Mouse (Mus musculus): ENCODE data around the gene Chst3.
"Not testable (repeated sequence)": the region's sequence is repeated elsewhere in the genome, so short reads cannot be mapped to it uniquely, and the experiment has no call there.

Chst3 gene

DNA sequence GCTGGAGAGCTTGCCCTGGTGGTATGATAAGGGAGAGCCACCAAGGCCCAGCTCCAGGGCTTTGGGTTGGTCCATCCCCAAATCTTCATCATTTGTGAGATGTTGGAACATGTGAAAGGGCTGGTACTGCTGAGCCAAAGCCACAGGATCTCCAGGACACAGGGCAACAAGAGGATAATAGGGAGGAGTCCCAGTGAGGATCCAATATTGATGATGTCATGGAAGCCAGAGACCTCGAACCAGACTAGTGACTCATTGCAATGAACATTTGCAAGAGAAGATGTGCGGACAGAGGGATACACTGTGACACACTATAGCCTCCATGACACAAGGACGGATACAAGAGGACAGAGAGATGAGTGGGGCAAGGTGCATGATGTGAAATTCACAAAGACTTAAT, 60.9 kb downstream of the Chst3 start:
- DNase-seq (ENCODE audit: low spot score) = no peak

DNA sequence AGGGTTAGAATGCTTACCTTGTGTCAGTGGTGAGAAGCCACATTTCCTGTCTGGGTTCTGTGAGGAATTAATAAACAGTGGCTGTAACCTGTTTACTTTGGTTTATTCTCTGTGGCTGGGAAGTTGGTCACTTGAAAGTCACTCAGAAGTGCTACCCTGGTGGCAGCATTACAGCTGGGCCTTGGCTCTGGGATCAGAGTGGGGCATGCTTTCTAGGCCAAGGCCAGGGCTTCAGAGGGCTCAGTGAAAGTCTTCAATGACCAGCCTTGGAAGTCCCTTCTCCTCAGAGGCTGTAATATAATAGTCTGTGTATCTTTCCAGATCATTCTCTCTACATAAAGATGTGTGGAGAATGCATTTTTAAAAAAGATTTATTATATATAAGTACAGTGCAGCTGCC, 63.0 kb downstream of the Chst3 start:
- DNase-seq (ENCODE audit: low spot score) = no peak

DNA sequence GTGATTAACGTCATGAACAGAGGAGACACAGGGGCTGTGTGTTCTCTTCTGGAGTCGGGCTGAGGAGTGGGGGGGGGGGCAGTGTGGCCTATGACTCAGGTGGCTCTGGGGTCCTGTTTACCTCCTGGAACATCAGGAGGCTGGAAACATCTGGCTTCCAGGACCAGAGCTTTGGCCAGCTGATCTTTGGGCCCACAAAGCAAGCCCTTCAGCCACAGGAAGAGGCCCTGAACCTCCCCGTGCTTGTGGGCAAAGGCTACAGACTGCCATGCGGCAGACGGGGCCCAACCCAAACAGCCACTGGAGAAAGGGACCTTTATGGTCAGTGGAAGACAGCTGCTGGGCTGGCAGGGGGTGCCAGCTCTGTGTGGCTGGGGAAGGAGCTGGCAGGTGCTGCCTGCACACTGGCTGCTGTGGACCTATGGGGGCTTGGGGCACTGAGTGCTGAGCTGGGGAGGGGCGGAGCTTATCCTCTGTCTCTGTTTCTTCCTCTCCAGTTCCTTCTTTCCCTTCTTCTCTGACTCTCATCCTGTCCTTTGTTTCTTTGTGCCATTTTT, 67.9 kb downstream of the Chst3 start:
- no peak for DNase-seq (ENCODE audit: low spot score)

DNA sequence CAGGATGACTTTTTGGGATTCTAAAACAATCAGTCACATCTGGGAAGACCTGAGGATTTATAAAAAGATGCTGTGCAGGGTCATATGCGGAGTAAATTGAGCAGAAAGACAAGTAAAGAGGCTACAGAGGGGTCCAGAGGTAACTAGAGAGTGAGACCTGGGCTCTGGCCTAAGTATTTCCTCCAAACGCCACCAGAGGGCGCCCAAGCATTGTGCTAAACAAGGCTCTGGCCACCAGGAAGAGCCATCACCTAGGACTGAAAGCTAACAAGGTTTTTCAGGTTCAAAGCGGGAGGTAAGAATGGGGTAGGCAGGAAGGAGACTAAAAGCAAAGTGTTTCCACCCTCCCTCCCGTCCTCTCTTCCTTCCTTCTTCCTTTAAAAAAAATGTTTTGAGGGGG, 71.0 kb downstream of the Chst3 start:
- peak; percentile 39 for DNase-seq (ENCODE audit: low spot score)

DNA sequence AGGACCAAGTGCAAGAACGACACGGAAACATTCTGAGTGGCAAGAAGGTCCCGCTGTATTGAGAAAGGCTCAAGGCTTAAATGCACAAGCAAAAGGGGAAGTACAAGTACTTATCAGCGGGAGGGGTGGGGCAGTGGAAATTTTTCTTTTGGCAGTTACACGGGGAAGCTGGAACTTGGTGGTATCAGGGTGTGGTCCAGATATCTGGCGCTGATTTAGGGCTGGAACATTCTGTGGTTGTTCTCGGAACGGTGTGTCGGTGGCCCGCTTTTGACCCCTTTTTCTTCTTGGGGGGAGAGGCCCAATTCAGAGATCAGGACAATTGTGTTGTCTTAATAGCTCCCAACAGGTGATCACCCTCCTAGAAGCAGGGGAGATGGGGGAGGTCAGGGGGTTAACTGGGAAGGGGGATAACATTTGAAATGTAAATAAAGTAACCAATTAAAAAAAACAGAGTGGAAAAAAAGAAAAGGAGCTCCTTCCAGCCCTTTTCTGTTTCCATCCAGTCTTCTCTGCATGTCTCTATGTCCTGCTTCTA, 71.5 kb downstream of the Chst3 start:
- DNase-seq (ENCODE audit: low spot score) = not testable (repeated sequence)

DNA sequence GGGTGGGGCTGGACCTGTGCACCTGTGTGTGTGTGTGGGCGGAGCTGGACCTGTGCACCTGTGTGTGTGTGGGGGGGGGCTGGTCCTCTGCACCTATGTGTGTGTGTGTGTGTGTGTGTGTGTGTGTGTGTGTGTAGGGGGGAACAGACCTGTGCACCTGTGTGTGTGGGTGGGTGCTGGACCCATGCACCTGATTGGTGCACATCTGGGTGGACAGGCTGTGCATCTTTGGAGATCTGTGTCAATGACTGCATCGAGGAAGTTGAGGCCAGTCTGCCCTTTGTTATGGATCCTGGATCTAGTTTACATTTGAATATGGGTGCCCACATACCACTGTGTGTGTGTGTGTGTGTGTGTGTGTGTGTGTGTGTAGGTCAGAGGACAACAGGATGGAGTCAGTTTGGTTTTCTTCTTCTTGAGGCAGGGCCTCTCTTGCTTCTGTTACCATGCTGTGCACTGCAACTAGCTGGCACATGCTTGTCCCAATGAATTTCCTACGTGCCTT, 77.4 kb downstream of the Chst3 start:
- no peak for DNase-seq (ENCODE audit: low spot score)

DNA sequence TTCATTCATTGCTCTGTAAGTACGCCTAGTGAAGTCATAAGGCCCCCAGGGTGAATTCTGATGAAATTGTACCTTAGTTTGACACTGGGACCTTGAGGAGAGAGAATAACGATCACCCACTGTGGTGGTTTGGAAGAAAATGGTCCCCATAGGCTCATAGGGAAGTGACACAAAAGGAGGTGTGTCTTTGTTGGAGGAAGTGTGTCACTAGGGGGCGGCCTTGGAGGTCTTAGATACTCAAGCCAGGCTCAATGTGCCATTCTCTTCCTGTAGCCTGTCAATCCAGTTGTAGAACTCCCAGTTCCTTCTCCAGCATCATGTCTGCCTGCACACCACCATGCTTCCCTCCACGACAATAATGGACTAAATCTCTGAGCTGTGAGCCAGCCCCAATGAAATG, 78.3 kb downstream of the Chst3 start:
- DNase-seq (ENCODE audit: low spot score) = no peak

DNA sequence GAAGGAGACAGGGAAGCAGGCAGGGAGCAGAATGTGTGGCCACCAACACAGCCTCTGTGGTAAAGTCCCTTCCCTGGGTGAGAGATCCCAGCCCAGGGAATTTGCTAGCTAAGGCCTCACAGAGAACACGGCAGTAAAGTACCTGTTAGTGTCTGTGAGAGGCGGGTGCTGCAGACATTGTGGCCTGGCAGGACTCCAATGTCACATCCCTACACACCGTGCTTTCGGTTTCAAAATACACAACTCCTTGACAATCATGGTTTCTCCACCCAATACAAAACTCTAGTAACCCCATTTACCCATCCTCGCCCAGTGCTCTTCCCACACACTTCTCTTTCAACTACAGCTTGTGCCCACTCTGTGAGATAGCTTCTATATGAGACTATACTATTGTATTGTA, 80.4 kb downstream of the Chst3 start:
- no peak for DNase-seq (ENCODE audit: low spot score)

DNA sequence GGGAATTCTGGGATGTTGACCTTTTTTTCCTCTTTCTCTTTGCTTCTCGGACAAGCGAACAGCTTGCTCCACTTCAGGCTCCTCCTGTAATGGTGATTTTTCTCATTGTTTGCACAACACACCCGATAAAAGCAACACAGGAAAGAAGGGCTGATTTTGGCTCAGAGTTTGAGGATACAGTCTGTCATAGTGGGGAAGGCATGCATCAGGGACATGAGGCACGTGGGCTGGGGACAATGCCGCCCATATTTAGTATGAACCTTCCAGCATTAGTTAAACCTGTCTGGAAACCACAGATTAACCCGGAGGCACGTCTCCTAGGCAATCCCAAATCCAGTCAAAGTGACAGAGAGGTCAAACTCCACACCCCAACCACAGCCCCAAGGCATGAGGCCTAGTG, 82.1 kb downstream of the Chst3 start:
- DNase-seq (ENCODE audit: low spot score) = no peak

DNA sequence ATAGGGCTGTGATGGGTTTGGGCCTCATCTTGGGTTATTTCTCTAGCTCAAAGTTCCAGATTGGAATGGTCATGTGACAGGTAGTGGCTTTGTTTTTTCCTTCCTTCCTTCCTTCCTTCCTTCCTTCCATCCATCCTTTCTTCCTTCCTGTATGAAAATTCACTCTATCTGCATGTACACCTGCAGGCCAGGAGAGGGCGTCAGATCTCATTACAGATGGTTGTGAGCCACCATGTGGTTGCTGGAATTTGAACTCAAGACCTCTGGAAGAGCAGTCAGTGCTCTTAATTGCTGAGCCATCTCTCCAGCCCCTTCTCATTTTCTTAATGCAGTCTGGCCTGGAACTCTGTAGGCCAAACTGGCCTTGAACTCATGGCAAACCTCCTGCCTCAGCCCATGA, 83.0 kb downstream of the Chst3 start:
- DNase-seq (ENCODE audit: low spot score) = not testable (repeated sequence)

DNA sequence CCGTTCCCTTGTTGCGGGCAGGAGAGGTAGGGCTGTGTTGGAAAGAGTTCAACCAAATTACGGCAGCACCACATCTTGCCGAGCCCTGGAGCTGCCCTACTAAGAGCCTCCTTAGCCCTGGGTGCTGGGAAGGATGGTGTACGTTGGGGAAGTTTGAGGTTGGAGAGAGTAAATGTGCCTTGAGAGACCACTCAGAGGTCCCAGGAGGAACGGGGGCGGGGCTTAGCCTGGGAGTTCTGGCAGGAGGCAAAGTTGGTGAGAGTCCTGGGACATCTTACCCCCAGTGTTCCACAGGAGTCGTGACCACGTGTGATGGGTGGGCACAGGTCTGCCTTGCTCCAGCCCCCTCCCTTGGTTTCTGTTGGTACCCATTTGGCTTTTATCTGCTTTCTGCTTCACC, 84.9 kb downstream of the Chst3 start:
- DNase-seq (ENCODE audit: low spot score) = no peak

DNA sequence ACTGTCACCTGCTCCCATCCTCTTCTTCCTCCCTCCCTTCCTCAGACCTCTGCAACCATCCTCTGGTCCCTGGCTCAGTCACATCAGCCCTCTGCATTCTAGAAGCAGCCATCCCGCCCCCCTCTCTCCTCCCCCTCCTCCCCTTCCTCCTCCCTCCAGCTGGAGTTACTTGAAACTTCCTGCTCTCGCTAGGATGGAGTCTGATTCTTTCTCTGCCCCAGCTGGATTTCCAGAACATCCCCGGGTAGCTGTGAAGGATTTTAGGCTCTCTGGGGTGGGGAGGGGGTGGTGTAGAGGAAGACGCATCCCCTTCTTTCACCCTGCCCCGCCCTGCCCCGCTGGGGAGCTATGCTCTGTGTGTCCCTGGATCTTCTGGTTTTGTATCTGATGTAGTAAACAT, 85.6 kb downstream of the Chst3 start:
- DNase-seq (ENCODE audit: low spot score) = no peak
